Mouse (Mus musculus) forebrain, embryonic 12.5 days (tissue): ENCODE results near the gene B4galt7. TPM values are rescaled to one million over a fixed set of nuclear protein-coding genes. Genes with fewer than 3 reads are reported as not detected.
"Not testable (repeated sequence)": the region's sequence is repeated elsewhere in the genome, so short reads cannot be mapped to it uniquely, and the experiment has no call there.

Experiments used
- ATAC-seq: fragments of 200-750 bp; cut with Nextera tagmentation; 2 replicates; pipeline ENCODE4 v1.8.0; 2017; ENCODE audit warnings: moderate TSS enrichment; ENCODE audit not compliant: low FRiP score
- H3K27ac ChIP-seq: fragments of 300-500 bp; sonication (generic); 2 replicates; pipeline ENCODE4 v1.5.1; 2016; ENCODE audit warnings: mild to moderate bottlenecking
- H3K27me3 ChIP-seq: fragments of 300-500 bp; sonication (generic); 2 replicates; pipeline ENCODE4 v1.6.1; 2016; ENCODE audit warnings: mild to moderate bottlenecking
- H3K36me3 ChIP-seq: fragments of 300-500 bp; sonication (generic); replicated peaks from 2 replicates; pipeline ENCODE4 v1.6.1; 2016; ENCODE audit warnings: mild to moderate bottlenecking
- H3K4me1 ChIP-seq: fragments of 300-500 bp; sonication (generic); 2 replicates; pipeline ENCODE4 v1.6.1; 2016
- H3K4me2 ChIP-seq: fragments of 300-500 bp; sonication (generic); 2 replicates; pipeline ENCODE4 v1.6.1; 2016; ENCODE audit warnings: mild to moderate bottlenecking, moderate library complexity
- H3K4me3 ChIP-seq: fragments of 300-500 bp; sonication (generic); replicated peaks from 2 replicates; pipeline ENCODE4 v1.5.1; 2016; ENCODE audit warnings: mild to moderate bottlenecking
- H3K9ac ChIP-seq: fragments of 300-500 bp; sonication (generic); 2 replicates; pipeline ENCODE4 v1.6.1; 2016; ENCODE audit warnings: mild to moderate bottlenecking
- H3K9me3 ChIP-seq: fragments of 300-500 bp; sonication (generic); 2 replicates; pipeline ENCODE4 v1.6.1; 2016
- WGBS: fragments of 180-500 bp; shearing (Covaris S2); methylation state at CpG from one replicate; pipeline ENCODE4 v1.1.7; 2016; 5-methylcytosine and 5-hydroxymethylcytosine counted together
- polyA plus RNA-seq: library from polyadenylated mRNA; unstranded; fragments of >200 nt; fragmentation: Nextera tagmentation; extraction: Ambion mirVana; gene quantifications from 2 replicates; pipeline ENCODE4 v1.2.1, GENCODE M21; 2016

B4galt7 gene
- polyA plus RNA-seq, 1 experiment from 2014 or later = 31.7 TPM

DNA sequence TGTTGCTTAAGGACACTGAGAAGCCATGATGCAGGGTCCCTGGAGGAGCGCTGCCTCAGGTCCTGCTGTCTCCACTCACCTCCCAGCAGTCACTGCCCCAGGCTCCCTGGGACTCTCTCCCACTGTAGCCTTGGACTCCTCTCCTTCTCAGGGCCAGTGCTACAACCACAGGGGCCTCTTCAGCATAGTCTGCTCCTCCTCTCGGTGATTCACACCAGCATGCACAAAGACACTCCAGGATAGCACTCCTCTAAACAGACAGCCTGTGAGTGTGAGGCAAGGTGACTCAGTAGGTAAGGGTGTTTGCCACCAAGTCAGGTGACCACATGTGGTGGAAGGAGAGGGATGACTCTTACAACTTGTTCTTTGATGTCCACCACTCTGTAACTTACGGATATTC is 4.9 kb downstream of the B4galt7 start:
- no peak overlapping the region for H3K4me2 ChIP-seq
- H3K27ac ChIP-seq = no peak overlapping the region
- peaks cover 33% of the 10 kb centered on the region for H3K36me3 ChIP-seq
- peaks cover 8% of the 10 kb centered on the region for H3K4me1 ChIP-seq
- no peak for ATAC-seq
- 95% methylated on average over 3 of the region's 3 CpGs for WGBS
- no peak overlapping the region for H3K4me3 ChIP-seq
- no peaks in the 10 kb centered on the region for H3K27me3 ChIP-seq
- no peaks in the 10 kb centered on the region for H3K9me3 ChIP-seq
- H3K9ac ChIP-seq = no peak overlapping the region

DNA sequence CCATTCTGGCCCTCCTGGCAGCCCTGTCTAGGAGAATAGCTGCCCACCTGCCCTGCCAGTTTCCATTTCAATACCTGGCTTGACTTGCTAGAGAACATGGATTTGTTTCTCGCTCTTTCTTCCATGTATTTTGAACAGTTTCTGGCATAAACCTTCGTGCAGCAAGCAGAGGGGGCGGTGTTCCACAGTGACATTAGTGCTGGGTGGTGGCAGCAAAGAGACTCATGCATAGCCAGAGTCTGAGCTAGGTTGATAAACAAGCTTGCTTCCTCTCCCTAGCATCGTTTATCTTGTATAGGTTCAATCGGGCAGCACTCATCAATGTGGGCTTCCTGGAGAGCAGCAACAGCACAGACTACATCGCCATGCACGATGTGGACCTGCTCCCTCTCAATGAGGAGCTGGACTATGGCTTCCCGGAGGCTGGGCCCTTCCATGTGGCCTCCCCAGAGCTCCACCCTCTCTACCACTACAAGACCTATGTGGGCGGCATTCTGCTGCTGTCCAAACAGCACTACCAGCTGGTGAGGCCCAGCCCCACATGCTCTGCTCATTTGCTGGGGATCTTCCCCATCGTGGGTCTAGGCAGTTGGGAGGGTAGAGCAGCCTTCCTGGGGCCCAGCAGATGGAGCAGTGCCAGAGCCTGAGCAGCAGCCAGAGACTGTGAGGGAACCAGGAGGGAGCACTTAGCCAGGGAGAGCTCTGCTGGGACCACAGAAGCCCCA is 7.4 kb downstream of the B4galt7 start:
- Histone ChIP-seq H3K9ac (no peak overlapping the region), H3K27ac (no peak overlapping the region), H3K4me3 (no peak overlapping the region), H3K27me3 (no peaks in the 10 kb centered on the region), H3K4me2 (no peak overlapping the region), H3K36me3 (peaks cover 41% of the 10 kb centered on the region), H3K4me1 (no peaks in the 10 kb centered on the region), H3K9me3 (no peaks in the 10 kb centered on the region)
- 88% methylated on average over 10 of the region's 10 CpGs for WGBS
- ATAC-seq = no peak

DNA sequence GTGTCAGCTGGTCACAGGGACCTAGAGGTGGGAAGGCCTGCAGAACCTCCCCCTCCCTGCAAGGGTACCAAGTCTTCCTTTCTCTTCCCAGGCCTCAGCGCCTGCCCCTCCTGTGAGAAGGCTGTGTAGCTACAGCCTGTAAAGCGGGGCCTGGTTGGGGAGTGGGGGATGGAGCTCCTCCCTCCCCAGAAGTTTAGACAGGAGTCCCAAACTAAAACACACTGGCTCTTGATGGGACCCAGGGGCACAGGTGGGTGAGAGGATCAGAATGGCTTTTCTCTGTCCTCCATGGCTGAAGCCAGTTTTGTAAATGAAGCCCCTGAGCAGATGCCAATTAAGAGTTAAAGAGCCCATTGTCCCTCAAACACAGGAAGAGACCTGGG is 7.9 kb downstream of the B4galt7 start:
- Histone ChIP-seq H3K9me3 (no peaks in the 10 kb centered on the region), H3K4me1 (no peaks in the 10 kb centered on the region), H3K36me3 (peaks cover 41% of the 10 kb centered on the region), H3K4me3 (no peak overlapping the region), H3K27ac (no peak overlapping the region), H3K9ac (no peak overlapping the region), H3K4me2 (no peak overlapping the region), H3K27me3 (no peaks in the 10 kb centered on the region)
- ATAC-seq = no peak
- WGBS = 84% methylated on average over 2 of the region's 2 CpGs

DNA sequence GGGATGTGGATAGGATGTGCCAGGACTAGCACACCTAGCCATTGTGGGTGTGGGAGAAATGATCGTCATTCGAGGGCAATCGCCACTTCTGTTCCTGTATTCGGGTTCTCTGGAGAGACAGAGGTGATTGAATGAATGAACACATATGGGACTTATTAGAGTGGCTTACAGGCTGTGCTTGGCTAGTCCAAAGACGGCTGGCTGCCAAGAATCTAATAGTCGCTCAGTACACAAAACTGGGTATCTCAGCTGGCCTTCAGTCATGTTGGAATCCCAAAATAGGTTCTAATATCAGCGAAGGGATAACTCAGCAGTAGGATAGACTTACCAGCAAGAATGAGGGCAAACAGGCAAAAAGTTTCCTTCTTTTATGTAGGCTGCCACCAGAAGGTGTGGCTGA is 12.3 kb downstream of the B4galt7 start:
- Histone ChIP-seq H3K36me3 (peaks cover 31% of the 10 kb centered on the region), H3K4me1 (no peaks in the 10 kb centered on the region), H3K27ac (no peak overlapping the region), H3K27me3 (no peaks in the 10 kb centered on the region), H3K9me3 (no peaks in the 10 kb centered on the region), H3K9ac (no peak overlapping the region), H3K4me2 (no peak overlapping the region), H3K4me3 (no peak overlapping the region)
- no peak for ATAC-seq
- 89% methylated on average over 7 of the region's 7 CpGs for WGBS

DNA sequence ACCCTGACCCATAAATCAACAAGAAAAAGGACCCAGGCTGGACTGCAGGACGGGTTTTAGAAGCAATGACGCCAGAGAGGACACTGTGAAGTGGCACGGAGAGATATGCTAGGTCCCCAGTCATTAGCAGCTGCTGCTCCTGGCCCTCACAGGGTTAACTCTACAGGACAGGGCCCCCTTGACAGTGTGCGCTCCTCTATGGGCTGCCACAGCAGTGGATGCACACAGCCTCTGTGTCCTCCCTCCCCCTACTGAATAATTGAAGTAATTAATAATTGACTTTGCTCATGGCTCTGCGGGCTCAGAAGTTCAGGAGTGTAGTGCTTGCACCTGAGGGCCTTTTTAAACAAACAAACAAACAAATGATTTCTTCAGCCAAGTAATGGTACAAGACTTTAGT is 13.8 kb downstream of the B4galt7 start:
- no peaks in the 10 kb centered on the region; the same call in 1 of the 2 replicates for H3K27me3 ChIP-seq
- no peaks in the 10 kb centered on the region for H3K9me3 ChIP-seq
- no peak overlapping the region for H3K4me2 ChIP-seq
- H3K36me3 ChIP-seq = peaks cover 18% of the 10 kb centered on the region
- H3K9ac ChIP-seq = no peak overlapping the region
- no peak for ATAC-seq
- H3K27ac ChIP-seq = no peak overlapping the region
- WGBS = 53% methylated on average over 5 of the region's 5 CpGs
- H3K4me3 ChIP-seq = no peak overlapping the region
- H3K4me1 ChIP-seq = no peaks in the 10 kb centered on the region

DNA sequence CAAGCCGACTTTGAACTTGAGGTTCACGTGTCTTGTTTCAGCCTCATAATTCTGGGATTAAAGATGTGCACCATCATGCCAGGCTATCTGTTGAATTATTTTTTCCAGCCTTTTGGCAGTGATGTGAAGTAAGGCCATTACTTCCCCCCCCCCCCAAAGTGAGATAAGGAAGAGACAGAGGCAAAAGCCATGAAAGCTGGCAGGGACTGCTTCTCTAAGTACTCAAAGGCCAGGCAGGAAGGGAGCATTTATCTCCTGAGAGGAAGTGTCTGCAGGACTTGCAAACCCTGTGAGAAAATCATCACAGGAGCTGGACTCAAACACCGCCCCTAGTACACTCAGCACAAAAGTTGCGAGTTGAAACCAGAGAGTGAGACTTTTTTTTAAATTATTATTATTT is 19.6 kb downstream of the B4galt7 start:
- Histone ChIP-seq H3K4me2 (no peak overlapping the region), H3K4me1 (peaks cover 14% of the 10 kb centered on the region), H3K27me3 (no peaks in the 10 kb centered on the region; the same call in 1 of the 2 replicates), H3K4me3 (no peak overlapping the region), H3K9me3 (no peaks in the 10 kb centered on the region), H3K27ac (no peak overlapping the region), H3K9ac (no peak overlapping the region), H3K36me3 (no peaks in the 10 kb centered on the region)
- no peak for ATAC-seq
- WGBS = 93% methylated on average over 4 of the region's 4 CpGs

DNA sequence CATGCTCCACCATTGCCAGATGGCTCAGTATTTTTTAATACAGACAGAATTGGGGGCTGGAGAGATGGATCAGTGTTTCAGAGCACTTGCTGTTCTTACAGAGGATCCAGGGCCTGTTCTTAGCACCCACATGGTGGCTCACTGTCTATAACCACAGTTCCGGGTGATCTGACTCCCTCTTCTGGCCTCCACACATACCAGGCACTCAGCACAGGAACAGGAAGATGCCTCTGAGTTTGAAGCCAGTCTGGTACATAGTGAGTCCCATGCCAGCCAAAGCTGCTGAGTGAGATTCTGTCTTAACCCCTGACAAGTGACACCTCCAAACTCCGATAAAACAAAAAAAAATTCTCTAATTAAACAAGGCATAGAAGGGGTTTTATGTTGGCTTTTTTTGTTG is 20.6 kb downstream of the B4galt7 start:
- Histone ChIP-seq H3K9me3 (no peaks in the 10 kb centered on the region), H3K27ac (no peak overlapping the region), H3K27me3 (no peaks in the 10 kb centered on the region; the same call in 1 of the 2 replicates), H3K4me1 (peaks cover 23% of the 10 kb centered on the region), H3K4me3 (no peak overlapping the region), H3K36me3 (peaks cover 8% of the 10 kb centered on the region; the same call in 1 of the 2 replicates), H3K4me2 (no peak overlapping the region), H3K9ac (no peak overlapping the region)
- 93% methylated on average over 2 of the region's 2 CpGs for WGBS
- no peak for ATAC-seq

DNA sequence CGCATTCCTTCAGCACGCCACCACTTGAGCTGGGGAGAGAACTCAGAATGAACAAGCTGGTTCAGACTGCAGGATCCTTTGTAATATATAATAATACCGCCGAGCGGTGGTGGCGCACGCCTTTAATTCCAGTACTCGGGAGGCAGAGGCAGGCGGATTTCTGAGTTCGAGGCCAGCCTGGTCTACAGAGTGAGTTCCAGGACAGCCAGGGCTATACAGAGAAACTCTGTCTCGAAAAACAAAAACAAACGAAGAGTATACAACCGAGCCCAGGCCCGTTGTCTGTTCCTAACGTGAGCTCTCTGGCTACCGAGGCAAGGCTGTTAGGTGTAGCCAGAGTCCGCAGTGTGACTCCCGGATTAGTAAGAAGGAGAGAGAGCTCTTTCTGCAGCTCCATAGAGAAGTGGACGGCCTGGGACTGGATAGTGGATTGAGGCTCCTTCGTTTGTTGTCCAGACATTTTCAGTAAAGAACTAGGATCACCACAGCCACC is 22.5 kb downstream of the B4galt7 start:
- not testable (repeated sequence) for H3K9me3 ChIP-seq, H3K27me3 ChIP-seq, ATAC-seq
- H3K9ac ChIP-seq = peak overlapping the region; percentile 83
- peak overlapping the region; percentile 88; the same call in 1 of the 2 replicates for H3K27ac ChIP-seq
- peak overlapping the region; percentile 79 for H3K4me2 ChIP-seq
- peak overlapping the region; percentile 87 for H3K4me3 ChIP-seq
- peaks cover 23% of the 10 kb centered on the region for H3K36me3 ChIP-seq
- 31% methylated on average over 20 of the region's 20 CpGs for WGBS
- H3K4me1 ChIP-seq = peaks cover 24% of the 10 kb centered on the region

DNA sequence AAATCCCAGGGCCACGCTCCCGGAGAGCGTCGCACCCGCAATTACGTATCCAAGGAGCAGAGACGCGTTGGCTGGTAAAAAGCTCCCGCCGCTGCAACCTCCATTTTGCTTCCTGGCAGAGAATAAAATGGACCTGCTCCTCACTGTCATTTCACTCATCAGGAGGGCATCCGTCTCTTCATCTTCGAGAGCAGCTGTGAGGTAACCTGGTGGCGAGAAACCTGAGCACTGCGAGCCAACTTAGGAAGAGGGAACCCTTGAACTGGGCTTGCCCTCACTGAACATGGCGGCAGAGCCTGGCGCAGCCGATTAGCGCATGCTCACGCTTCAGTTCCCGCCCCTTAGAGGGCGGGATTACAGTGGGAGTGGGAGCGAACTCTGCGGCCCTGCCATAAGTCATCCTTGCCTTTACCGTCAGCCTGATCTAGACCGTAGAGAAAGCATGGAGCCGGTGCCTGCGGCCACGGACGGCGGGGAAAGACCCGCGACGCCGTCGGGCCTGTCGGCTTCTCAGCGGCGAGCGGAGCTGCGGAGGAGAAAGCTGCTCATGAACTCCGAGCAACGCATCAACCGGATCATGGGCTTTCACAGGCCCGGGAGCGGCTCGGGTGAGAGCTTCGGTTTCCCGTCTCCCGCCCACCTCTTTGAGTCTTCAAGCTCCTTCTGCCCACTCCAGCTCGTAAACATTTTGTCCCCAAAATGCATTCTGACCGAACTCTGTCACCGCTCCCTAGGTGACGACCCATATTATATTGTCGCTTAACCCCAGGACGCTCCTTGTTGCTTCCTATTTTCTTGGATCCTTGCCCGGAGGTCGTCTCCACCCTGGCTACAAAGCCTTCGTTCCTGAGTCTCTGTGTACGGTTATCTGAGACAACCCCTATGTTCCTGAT is 23.2 kb downstream of the B4galt7 start, which contains the start of gene Caml:
Gene Caml (plus strand): TSS at position 357 of the 893 bp plus-strand sequence.
- WGBS = under 1% methylated on average over 59 of the region's 59 CpGs
- ATAC-seq = peak; percentile 99
- Histone ChIP-seq H3K9me3 (no peaks in the 10 kb centered on the region), H3K36me3 (peaks cover 26% of the 10 kb centered on the region), H3K4me2 (peak within 1 kb of the TSS; percentile 79), H3K4me3 (peak within 1 kb of the TSS; percentile 87), H3K27ac (peak within 1 kb of the TSS; percentile 88), H3K4me1 (peaks cover 24% of the 10 kb centered on the region), H3K27me3 (no peaks in the 10 kb centered on the region; the same call in 1 of the 2 replicates), H3K9ac (peak within 1 kb of the TSS; percentile 83)

DNA sequence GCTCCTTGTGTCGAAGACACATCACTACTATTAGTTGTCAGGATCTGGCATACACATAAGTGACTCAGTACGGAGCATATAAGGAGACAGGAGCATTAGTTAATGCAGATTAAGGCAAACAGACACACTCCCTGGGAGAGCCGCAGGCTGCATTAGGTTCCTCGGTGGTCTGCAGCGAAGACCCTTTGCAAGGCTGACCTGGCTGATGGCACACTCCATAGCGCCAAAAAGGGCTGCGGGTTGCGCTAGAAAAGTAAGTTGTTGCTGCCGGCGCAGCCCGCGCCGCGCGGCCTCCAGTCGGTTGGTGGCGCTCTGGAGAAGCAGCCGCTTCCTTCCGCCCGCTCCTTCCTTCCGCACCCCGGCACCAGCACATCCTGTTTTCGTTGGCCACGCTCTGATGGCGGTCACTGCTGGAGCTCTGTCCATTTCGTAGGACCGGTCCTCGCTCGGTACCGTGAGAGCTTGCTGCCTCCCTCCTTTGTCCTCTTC is 35.0 kb downstream of the B4galt7 start, which contains the start of gene Ddx46:
Gene Ddx46 (plus strand): TSS at position 389 of the 489 bp plus-strand sequence.
- Histone ChIP-seq H3K27ac (no peak within 1 kb of the TSS), H3K9me3 (no peaks in the 10 kb centered on the region), H3K4me2 (peak within 1 kb of the TSS; percentile 71), H3K36me3 (peaks cover 48% of the 10 kb centered on the region), H3K4me3 (peak within 1 kb of the TSS; percentile 88), H3K27me3 (no peaks in the 10 kb centered on the region), H3K9ac (peak within 1 kb of the TSS; percentile 86), H3K4me1 (peaks cover 19% of the 10 kb centered on the region)
- peak; percentile 92 for ATAC-seq
- 8% methylated on average over 30 of the region's 30 CpGs for WGBS

DNA sequence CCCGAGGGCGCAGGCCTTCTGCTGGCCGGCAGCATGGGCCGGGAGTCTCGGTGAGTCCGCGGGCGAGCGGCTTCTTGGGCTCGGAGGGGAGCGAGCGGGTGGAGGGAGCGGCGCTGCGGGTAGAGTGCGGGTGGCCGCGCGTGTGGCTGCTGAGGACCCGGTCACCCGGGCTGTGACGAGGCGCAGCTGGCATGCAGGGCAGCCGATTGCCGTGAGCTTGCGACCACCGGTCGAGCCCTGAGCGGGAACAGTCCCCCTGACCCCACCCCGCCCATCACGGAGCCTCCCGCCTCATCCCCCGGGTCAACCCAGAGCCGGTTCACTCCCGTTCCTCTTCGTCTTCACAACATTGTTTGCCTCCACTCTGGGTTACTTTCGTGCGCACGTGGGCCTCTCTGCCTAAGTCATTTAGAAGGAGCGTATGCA is 35.5 kb downstream of the B4galt7 start:
- Histone ChIP-seq H3K27me3 (no peaks in the 10 kb centered on the region), H3K27ac (no peak overlapping the region), H3K36me3 (peaks cover 53% of the 10 kb centered on the region), H3K4me2 (peak overlapping the region; percentile 71), H3K4me3 (peak overlapping the region; percentile 88), H3K9ac (peak overlapping the region; percentile 86), H3K9me3 (no peaks in the 10 kb centered on the region), H3K4me1 (peaks cover 19% of the 10 kb centered on the region)
- ATAC-seq = no peak; the same call in 1 of the 2 replicates
- under 1% methylated on average over 40 of the region's 40 CpGs for whole genome bisulfite sequencing
